Mouse (Mus musculus): ENCODE measurements around the gene Hist1h3c.
"Not testable (repeated sequence)": the region's sequence is repeated elsewhere in the genome, so short reads cannot be mapped to it uniquely, and the experiment has no call there.

The Hist1h3c gene

GRCm38 (mm10) chr13:23739922-23740252 lies 5.5 kb downstream of the Hist1h3c start:
- DNase-seq (ENCODE audit: low read depth, low spot score), result no peak

DNA sequence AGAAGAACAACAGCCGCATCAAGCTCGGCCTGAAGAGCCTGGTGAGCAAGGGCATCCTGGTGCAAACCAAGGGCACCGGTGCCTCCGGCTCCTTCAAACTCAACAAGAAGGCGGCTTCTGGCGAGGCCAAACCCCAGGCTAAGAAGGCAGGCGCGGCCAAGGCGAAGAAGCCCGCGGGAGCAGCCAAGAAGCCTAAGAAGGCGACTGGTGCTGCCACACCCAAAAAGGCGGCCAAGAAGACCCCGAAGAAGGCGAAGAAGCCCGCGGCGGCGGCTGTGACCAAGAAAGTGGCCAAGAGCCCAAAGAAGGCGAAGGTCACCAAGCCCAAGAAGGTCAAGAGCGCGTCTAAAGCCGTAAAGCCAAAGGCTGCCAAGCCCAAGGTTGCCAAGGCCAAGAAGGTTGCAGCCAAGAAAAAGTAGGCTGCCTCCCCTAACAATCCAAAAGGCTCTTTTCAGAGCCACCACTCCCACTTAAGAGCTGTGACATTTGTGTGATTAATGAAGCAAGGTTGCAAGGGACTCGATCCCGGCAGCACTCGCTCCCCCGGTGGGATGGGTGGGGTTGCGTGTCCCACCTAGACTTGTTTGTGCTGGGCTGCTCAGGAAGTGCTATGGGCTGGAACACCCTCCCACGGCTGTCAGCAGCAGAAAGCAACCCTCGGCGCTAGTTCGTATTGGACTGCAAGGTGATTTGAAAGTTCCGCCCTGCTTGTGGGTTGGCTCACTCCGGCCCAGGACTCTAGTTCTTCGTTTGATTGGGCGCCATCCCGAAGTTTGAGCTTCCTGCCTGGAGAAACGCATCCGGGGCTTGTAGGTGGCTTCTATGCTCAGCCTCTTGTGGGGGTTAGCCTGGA lies 6.1 kb downstream of the Hist1h3c start:
- peak; percentile 94 for DNase-seq (ENCODE audit: low read depth, low spot score)

DNA sequence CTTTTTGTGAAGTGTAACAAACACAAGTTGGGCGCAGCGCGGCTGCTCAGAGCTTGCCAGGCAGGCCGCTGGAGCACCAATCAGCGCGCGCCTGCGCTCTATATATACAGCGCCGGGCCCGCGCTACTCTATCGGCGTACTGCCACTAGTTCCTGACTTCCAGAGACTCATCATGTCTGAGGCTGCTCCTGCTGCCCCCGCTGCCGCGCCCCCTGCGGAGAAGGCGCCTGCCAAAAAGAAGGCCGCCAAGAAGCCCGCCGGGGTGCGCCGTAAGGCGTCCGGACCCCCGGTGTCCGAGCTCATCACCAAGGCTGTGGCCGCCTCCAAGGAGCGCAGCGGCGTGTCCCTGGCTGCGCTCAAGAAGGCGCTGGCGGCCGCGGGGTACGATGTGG lies 6.7 kb downstream of the Hist1h3c start, which contains the start of gene Hist1h1c:
Gene Hist1h1c (plus strand): TSS at position 132 of the 392 bp plus-strand sequence.
- DNase-seq (ENCODE audit: low read depth, low spot score), result peak; percentile 93

DNA sequence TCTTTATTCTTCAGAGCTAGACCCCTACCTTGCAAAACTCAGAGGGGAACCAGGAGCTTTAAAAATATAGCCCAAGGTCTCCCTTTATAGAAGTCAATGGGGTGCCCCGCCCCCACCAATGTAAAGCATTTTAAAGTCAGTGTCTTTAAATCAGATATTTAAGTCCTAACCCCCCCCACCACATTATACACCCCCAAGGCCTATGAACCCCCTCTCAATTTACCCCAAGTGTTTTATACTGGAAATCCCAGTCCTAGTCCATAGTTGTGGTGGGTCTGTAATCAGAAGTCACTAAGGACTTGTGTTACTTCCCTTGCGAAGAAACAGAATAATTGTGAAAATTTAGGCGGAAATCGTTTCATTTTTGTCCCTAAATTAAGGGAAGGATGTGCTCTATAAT lies 7.4 kb downstream of the Hist1h3c start:
- DNase-seq (ENCODE audit: low read depth, low spot score), result no peak

DNA sequence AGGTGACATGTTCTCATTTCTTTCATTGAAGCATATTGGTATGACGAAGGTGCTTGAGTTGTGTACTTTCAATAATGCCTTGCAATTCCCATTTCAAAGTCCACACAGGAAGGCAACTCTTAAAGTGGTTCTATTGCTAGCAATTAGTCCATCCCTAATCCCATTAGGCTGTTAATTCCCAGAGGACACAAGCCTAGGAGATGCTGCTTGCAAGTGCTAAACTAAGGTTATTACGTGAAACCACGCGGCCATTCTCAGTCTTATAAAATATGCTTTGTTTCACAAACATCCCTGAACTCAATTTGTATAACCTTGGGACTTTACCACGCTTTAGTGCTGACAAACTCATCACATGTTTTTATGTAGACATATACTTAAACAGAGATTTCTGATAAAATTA lies 8.3 kb downstream of the Hist1h3c start:
- no peak for DNase-seq (ENCODE audit: low read depth, low spot score)

- no peak for DNase-seq (ENCODE audit: low read depth, low spot score)
Measured at GRCm38 (mm10) chr13:23732156-23732804, 13.1 kb downstream of the Hist1h3c start.

DNA sequence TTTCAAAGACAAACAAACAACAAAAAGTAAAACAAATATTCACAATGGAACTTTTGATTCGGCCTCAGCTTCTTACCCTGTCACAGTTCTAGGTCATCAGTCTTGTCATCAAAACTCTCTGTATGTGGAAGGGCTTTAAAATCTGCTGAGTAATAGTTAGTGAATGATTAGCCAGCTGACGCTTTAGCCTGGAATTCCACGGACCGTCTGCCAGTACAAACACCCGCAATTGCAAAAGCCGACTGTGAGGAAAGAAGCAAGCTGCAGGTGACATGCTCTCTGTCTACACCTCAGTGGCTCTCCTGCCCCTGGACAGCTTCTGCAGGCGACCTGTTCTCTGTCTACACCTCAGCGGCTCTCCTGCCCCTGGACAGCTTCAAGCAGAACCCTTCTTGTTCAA lies 14.9 kb downstream of the Hist1h3c start:
- DNase-seq (ENCODE audit: low read depth, low spot score), result no peak

GRCm38 (mm10) chr13:23729706-23730105 lies 15.7 kb downstream of the Hist1h3c start:
- DNase-seq (ENCODE audit: low read depth, low spot score), result no peak

DNA sequence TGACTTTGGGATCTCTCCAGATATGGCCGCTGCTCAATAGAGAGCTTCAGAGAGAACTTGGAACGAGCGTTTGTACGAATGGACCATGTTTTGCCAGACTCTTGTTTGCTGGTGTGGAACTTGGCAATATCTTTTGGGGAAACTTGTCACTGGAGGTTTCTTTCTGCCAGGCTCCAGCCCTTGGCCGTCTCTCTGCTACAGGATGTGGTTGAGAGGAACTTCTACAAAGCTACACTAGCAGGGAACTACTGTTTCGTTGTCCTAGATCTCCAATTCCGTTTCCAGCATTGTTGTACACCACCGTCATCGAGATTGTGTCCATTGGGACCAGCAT lies 16.2 kb downstream of the Hist1h3c start:
- no peak for DNase-seq (ENCODE audit: low read depth, low spot score)

GRCm38 (mm10) chr13:23728472-23729191 lies 16.8 kb downstream of the Hist1h3c start:
- no peak for DNase-seq (ENCODE audit: low read depth, low spot score)

DNA sequence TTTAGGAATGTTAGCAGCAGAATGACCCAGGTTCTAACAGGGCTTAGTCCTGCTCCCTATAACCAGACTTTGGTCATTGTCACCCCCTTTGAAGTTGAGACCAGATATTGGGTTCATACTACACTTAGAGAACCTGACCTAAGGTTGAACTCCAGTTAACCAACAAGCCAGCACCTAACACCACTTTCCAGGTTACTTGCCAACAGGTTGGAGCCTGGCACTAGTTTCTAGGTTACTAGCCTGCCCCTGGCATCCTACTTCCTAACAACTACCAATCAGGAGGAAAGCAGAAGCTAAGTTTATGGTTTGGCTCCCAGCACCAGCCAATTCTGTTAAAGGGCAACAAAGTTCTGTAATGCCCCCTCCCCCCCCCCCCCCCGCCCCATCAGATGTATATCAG lies 20.2 kb downstream of the Hist1h3c start:
- DNase-seq (ENCODE audit: low read depth, low spot score), result no peak

GRCm38 (mm10) chr13:23724239-23724638 lies 21.2 kb downstream of the Hist1h3c start:
- no peak for DNase-seq (ENCODE audit: low read depth, low spot score)

- not testable (repeated sequence) for DNase-seq (ENCODE audit: low read depth, low spot score)
Measured at GRCm38 (mm10) chr13:23717593-23718245, 27.7 kb downstream of the Hist1h3c start.

DNA sequence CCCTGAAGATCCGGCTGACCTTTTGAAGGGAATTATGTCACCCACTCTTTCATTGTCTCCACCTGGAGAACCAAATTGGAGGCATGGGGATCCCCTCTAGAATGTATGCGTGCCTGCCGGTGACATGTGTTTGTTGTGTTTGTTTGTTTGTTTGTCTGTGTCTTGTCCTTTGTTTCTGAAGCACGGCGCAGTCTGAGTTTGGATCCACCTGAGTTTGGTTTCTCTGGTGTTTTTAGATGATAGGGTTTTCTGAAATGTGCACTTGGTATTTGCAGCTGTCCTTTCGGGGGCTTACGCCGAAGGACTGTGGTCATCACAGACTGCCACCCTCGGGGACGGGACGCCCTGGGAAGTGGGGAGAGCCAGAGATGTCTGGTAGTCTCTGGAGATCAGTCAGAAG lies 28.2 kb downstream of the Hist1h3c start:
- DNase-seq (ENCODE audit: low read depth, low spot score), result no peak

DNA sequence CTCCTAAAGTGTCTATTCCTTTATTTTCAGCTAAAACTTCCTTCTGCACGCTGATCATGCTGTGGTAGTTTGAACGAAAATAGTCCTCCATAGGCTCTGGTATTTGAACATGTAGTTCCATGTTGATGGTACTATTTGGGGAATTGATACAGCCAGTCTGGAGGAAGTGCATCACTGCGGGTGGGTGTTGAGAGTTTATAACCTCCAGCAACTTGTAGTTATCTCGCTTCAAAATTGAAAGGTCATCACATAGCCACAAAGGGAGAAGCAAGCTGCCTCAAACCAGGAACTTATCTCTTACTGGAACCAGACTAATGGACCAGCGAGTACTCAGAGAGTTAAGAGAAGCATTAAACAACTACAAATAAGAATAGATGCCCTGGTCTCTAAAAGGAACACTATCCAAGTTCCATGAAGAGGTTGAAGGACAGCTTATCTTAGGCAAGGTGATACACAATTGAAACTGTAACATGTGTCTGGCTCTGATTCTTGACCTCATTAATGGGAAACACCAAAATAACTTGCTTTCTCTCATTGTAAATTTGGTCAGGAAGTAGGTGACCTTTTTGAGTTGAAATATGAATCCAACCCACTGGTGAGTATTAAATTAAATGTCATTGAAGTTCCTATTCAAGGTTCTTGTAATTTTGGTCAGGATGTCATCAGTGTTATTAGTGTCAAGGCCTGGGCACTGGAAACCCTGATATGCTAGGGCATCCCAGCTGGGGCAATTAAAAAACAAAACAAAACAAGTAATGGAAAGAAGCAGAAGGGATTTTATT lies 28.9 kb downstream of the Hist1h3c start:
- no peak for DNase-seq (ENCODE audit: low read depth, low spot score)

DNA sequence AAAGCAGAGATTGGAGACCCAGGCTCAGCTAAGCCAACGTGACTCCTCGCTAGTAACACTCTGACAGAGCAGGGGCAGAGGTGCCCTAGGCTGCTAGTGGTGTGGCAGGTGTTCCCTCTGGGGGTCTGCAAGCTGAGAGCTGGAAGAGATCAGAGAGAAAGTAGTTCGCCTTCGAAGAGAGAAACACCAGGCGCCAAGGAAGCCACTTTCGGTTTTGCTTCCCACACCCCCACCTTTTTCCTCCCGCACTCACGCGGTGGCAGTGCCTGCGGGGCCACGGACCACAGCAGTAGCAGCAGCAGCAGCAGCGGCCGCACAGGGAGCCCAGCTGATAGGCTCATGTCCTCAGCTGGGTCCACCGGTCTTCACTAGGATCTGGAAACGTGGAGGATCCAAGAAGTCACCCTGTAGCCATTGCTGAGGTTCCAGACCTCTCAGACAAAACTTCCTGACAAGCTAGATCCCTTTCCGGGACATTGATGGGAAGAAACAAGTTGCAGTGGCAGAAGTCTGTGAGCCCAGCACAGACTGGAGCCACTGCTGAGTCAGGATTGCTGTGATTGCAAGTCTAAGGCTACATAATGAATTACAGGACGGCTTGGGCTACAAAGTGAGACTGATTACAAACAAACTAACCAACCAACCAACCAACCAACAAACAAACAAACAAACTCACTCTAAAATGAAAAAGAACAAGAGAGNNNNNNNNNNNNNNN lies 34.9 kb downstream of the Hist1h3c start, which contains the start of gene Hfe:
Gene Hfe (minus strand): TSS at position 481 of the 716 bp plus-strand sequence.
- DNase-seq (ENCODE audit: low read depth, low spot score), result peak; percentile 47

- DNase-seq (ENCODE audit: low read depth, low spot score), result peak; percentile 13
Measured at GRCm38 (mm10) chr13:23709714-23710373, 35.6 kb downstream of the Hist1h3c start.

- DNase-seq (ENCODE audit: low read depth, low spot score), result no peak
Measured at GRCm38 (mm10) chr13:23708654-23709053, 36.7 kb downstream of the Hist1h3c start.

DNA sequence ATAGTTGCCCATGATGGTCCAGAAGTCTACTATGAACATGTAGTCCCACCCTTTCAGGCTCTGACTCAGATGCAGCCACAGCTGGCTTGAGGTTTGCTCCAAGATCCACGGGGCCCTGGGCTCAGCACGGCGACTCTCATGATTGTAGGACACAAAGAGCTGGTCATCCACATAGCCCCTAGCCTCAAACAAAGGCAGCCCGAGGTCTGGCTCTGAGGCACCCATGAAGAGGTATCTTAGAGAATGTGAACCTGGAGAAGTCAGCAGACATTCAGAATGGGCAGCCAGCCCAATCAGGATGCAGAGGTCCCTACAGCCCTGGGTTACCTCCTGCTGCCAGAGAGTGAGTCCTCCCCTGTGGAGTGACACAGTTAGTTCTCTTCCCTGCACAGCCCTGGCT lies 37.4 kb downstream of the Hist1h3c start:
- no peak for DNase-seq (ENCODE audit: low read depth, low spot score)

DNA sequence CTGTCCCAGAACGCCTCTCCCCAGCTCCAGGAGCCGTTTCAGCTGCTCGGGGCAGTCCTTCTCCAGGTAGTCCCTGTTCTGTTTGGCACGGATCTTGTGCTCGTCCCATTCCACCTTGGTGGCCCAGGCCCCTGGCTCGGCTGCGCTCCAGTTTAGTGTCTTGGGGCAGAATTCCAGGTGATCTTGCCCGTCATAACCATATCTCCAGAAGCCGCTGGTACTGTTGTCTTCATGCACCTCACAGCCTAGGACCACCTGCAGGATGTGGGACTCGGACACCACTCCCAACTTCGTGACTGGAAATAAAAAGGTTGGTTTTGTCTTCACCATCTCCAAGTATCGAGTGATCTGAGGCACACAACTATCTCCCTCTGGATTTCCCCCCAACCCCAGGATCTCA lies 38.6 kb downstream of the Hist1h3c start:
- DNase-seq (ENCODE audit: low read depth, low spot score), result no peak
